Mouse (Mus musculus): ENCODE measurements around the gene Skp1a. TPM values are rescaled to one million over a fixed set of nuclear protein-coding genes. Genes with fewer than 3 reads are reported as not detected.

Skp1a gene
- total RNA-seq, 2 experiments from 2014 or later = 225 to 227 TPM

- no peak for DNase-seq
- intact Hi-C loops (cut with DNase I) = no loop called here
Observed at GRCm38 (mm10) chr11:52275774-52276555, 44.2 kb downstream of the Skp1a start.

DNA sequence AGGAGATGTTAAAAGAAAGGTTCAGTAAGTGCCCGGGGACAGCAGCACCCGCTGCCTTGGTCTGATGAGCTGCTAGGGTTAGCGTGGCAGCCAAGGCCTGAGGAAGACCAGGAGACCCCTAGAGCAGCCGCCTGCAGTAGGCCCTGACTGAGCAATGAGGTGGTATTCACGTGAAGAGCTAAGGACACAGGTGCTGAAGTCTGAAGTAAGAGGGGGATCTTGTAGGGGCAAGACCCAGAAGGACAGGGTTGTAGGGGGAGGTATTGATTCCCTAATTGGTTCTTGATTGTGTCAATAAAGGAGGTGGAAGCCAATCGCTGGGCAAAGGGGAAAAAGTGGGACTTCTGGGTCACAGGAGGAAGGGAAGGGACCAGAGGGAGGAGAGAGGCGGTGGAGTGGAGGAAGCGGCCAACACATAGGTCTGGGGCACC lies 45.2 kb downstream of the Skp1a start:
- no peak for DNase-seq
- intact Hi-C loops (cut with DNase I) = no loop called here

DNA sequence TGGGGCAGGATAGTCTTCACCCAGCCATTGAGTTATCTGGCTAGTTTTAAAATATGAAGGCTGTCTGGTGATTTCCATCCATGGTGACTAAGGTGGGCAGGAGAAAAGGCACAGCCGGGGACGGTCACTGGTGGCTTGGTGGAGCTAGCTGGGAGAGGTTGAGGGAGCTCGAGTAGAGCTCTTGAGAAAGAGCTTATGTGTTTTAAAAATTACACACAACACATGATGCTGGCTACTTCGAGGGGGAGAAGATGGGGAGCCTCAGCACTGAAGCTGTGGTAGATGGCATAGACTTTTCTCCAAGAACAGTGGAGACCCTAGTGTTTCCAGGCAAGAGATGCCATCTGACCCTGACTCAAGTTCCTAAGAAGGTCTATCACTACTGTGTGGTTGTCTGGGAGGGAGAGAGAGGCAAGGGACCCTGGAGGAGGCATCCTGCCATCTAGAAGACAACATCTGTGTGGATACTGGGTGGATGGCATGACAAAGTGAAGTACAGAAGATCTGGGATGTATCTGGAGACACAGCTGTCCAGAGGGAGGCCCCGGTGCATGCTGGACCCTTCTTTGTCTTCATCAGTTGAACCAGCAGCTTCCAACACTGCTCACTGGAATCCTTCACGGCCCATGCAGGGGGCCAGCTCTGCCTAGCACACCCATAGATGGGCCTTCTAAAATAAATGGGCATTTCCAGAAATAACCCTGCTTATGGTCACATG lies 45.8 kb downstream of the Skp1a start:
- intact Hi-C loops (cut with DNase I) = no loop called here
- DNase-seq = no peak

DNA sequence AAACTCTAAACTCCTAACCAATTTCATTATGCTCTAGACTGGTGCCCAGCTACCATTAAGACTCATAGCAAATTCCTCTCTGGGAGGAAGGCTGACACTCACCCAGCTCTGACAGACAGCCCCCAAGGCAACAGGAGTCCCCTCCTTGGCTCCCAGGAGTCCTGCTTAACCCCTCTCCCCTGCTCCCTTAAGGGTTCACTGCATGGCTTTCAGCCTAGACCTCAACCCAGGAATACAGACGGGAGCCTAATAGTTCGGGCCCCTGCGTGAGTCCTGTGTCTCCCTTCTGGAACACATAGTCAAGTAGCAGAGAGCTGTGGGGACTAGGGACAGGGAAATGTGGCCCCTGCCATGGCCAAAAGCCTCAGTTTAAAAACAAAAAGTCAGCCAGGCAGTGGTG lies 46.4 kb downstream of the Skp1a start:
- no peak for DNase-seq
- intact Hi-C loops (cut with DNase I) = no loop called here

DNA sequence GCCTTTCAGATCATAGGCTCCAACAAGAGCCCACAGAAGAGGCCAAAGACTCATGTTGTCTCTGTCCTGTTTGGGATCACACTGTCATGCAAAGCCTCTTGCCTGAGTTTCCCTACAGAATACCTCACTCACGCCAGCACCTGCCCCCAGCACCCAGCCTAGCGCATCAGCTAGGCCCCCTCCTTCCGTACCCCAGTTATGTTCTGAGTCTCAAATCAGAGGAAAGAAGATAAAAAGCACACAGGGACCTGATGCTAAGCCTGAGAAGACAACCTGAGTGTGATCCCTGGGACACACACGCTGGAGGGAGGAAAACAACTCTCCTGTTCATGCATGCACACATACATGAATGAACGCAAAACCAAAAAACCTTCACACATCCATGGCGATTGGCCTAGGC lies 47.2 kb downstream of the Skp1a start:
- DNase-seq = no peak
- intact Hi-C loops (cut with DNase I) = no loop called here

DNA sequence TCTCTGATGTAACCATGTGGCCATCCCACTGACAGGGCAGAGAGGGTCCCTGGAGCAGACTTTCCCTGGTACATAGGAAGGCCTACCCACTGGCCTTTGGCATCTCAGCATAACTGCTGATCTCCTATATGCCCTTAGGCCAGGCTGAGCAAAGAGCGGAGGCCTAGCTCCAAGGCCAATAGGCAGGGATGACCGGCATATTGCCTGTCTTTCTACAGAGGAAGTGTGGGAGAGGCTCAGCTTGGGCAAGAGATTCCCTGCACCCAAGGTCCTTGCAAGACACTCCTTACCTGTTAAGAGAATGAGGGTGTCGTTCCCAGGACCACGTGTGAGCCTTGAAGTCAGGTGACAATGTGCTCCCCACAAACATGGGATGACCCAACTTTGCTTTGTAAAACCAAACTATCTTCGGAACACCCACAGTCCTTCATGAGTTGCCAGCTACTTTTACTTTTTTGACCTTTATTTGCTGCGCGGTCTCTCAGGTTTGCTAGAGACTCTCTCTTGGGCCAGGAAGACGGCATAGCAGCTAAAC lies 47.9 kb downstream of the Skp1a start:
- no peak for DNase-seq
- intact Hi-C loops (cut with DNase I) = no loop called here

DNA sequence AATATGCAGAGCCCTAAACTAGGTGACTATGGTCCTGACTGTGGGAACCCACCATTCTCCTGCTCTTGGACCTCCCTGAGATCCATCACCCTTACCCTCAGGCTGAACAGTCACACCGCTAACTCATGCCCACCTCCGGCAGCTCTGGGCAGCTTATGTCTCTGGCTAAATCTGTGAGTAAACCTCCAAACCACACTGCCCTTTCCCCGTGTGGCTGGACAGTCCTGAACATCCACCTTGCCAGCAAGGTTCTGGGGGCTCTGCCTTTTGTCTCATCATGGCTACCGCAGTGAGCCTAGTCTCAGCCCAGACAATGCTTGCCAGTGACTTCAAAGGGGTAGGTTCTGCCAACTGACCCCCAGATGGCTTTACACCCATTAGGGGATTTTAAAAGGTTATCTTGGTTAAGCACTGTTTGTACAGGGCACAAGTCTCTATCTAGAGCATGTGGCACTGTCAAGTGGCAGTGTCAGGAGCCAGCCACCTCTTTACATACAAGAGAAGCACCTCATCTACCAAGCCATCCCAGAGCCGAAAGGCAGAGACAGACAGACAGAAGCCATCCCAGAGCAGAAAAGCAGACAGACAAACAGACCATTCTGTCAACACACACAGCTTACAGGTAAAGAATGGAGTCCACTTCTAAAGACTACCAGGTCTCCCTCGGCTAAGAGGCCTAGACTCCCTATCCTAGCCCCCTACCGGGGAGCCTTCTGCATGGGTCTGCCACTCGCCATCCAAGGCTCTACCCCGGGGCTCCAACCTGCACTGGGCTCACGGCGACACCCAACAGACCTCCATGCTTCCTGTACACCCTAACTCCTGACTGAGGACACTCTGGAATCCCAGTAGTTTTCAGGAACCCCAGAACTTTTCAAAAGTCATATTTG lies 49.0 kb downstream of the Skp1a start:
- DNase-seq = no peak
- intact Hi-C loops (cut with DNase I) = no loop called here

- intact Hi-C loops (cut with DNase I) = loop anchor here (1.0 kb wide), 1 partner anchor 18 kb away; no protein-coding TSS in a partner anchor
- no peak for DNase-seq
Observed at GRCm38 (mm10) chr11:52281568-52282328, 50.0 kb downstream of the Skp1a start.

DNA sequence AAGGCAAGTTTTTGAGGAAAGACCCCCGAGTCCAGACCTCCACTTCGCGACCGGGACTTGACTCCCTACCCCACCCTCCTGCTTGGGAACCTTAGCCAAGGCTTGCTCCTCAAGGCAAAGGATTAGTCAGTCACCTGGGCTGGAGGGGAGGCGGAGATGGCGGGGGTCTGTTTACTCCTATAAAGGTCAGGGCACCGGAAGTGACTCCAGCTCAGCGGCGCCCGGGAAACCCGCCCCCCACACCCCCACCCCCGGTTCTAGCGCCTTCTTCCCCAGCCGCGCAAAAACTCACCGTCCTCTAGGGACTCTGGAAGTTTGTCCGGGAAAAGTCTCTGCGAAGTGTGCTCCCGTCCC lies 50.6 kb downstream of the Skp1a start:
- intact Hi-C loops (cut with DNase I) = loop anchor here (1.0 kb wide), 1 partner anchor 19 kb away; no protein-coding TSS in a partner anchor
- DNase-seq = no peak

- DNase-seq = peak; percentile 60 to 66
- intact Hi-C loops (cut with DNase I) = loop anchor here (1.0 kb wide), 1 partner anchor 20 kb away; no protein-coding TSS in a partner anchor
Observed at GRCm38 (mm10) chr11:52282774-52283595, 51.2 kb downstream of the Skp1a start, which contains the start of gene Tcf7. Gene Tcf7 (minus strand): TSS chr11:52283014.

GRCm38 (mm10) chr11:52283596-52284571 lies 52.1 kb downstream of the Skp1a start:
- peak; percentile 72 to 77 for DNase-seq
- intact Hi-C loops (cut with DNase I) = no loop called here

DNA sequence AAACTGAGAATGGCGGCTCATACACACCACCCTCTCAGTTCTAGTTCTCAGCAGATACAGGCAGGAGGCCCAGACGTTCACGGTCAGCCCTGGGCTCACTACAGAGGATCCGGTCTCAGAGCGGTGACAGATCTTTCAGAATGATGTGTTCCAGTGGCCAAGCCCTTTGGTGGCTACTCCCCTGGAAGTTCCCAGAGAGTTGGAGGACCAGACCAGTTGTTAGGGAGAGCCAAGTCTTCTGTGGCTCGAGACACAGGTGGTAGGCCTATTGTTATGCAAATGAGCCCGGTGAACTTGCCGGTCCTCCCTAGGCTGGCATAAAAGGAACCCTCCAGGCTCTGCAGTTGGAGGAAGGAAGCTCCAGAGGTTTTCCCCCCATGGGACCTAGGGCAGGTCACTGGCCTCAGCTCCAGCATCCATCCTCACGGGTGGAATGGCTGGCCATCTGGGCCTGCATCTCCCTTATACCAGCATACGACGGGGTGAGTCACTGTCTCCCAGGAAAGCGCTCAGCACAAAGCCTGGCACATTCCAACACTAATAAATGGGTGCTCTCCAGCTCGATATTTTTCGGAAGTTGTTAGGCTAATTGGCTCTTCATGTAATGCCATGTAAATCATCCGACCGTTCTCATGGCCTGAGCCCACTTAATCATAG lies 54.6 kb downstream of the Skp1a start:
- DNase-seq = no peak

DNA sequence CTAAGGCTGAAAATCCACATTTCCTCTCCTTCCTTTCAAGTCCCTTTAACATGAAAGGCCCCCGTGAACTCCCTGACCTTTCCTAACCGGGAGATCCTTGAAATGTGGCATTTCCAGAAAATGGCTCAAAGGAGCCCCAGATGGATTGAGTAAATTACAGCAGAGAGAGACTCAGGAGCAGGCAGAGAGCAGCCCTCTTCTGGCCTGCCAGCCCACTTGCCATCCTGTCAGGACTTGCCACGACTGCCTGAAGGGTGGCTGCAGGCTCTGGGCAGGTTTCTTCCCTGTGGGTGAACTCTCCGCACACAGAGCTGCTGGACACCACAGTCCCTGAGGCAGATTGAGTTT lies 55.1 kb downstream of the Skp1a start:
- DNase-seq = no peak
- intact Hi-C loops (cut with DNase I) = no loop called here

More for the DNA sequence above, 54.6 kb downstream of the Skp1a start:
- intact Hi-C loops (cut with DNase I) = no loop called here

GRCm38 (mm10) chr11:52292346-52292745 lies 60.6 kb downstream of the Skp1a start:
- intact Hi-C loops (cut with DNase I) = no loop called here
- no peak for DNase-seq

GRCm38 (mm10) chr11:52292894-52293293 lies 61.1 kb downstream of the Skp1a start:
- DNase-seq = no peak
- intact Hi-C loops (cut with DNase I) = no loop called here

- intact Hi-C loops (cut with DNase I) = no loop called here
- DNase-seq = no peak
Observed at GRCm38 (mm10) chr11:52294103-52294502, 62.3 kb downstream of the Skp1a start.

Data from heart, postnatal 14 days (tissue).